Mouse (Mus musculus) heart, embryonic 13.5 days (tissue): Measurements from ENCODE around the gene Utrn. TPM values are rescaled to one million over a fixed set of nuclear protein-coding genes. Genes with fewer than 3 reads are reported as not detected.

Source experiments
- ATAC-seq: fragments of 200-750 bp; cut with Nextera tagmentation; 2 replicates; pipeline ENCODE4 v1.8.0; 2017; ENCODE audit warnings: moderate TSS enrichment; ENCODE audit not compliant: insufficient number of reproducible peaks, low FRiP score, low TSS enrichment; ENCODE audit errors: extremely low read depth
- H3K27ac ChIP-seq: fragments of 300-500 bp; sonication (generic); replicated peaks from 2 replicates; pipeline ENCODE4 v1.5.1; 2015; ENCODE audit warnings: moderate library complexity, mild to moderate bottlenecking, inconsistent platforms
- H3K27me3 ChIP-seq: fragments of 300-500 bp; sonication (generic); replicated peaks from 2 replicates; pipeline ENCODE4 v1.6.1; 2015; ENCODE audit warnings: mild to moderate bottlenecking, inconsistent platforms
- H3K36me3 ChIP-seq: fragments of 300-500 bp; sonication (generic); 2 replicates; pipeline ENCODE4 v1.6.1; 2015; ENCODE audit warnings: mild to moderate bottlenecking, inconsistent platforms
- H3K4me1 ChIP-seq: fragments of 300-500 bp; sonication (generic); 2 replicates; pipeline ENCODE4 v1.6.1; 2015; ENCODE audit warnings: inconsistent platforms
- H3K4me2 ChIP-seq: fragments of 300-500 bp; sonication (generic); 2 replicates; pipeline ENCODE4 v1.6.1; 2015; ENCODE audit warnings: inconsistent platforms, mild to moderate bottlenecking, moderate library complexity
- H3K4me3 ChIP-seq: fragments of 300-500 bp; sonication (generic); 2 replicates; pipeline ENCODE4 v1.5.1; 2015; ENCODE audit warnings: moderate library complexity, mild to moderate bottlenecking, inconsistent platforms
- H3K9ac ChIP-seq: fragments of 300-500 bp; sonication (generic); 2 replicates; pipeline ENCODE4 v1.6.1; 2015; ENCODE audit warnings: inconsistent platforms, mild to moderate bottlenecking, moderate library complexity
- H3K9me3 ChIP-seq: fragments of 300-500 bp; sonication (generic); 2 replicates; pipeline ENCODE4 v1.6.1; 2016; ENCODE audit warnings: inconsistent platforms
- WGBS: fragments of 180-500 bp; shearing (Covaris S2); methylation state at CpG from one replicate; pipeline ENCODE4 v1.1.7; 2015; ENCODE audit warnings: mixed read lengths; 5-methylcytosine and 5-hydroxymethylcytosine counted together
- polyA plus RNA-seq: library from polyadenylated mRNA; unstranded; fragments of >200 nt; fragmentation: Nextera tagmentation; extraction: Ambion mirVana; gene quantifications from 2 replicates; pipeline ENCODE4 v1.2.1, GENCODE M21; 2015

Utrn gene
- polyA plus RNA-seq, 1 experiment from 2014 or later = 55.8 TPM

- Histone ChIP-seq H3K36me3 (peaks cover 6% of the 10 kb centered on the region), H3K27ac (no peak overlapping the region), H3K4me2 (no peak overlapping the region), H3K4me3 (no peak overlapping the region), H3K9ac (no peak overlapping the region), H3K4me1 (0 out of 2 replicates have a peak, but pooled peaks cover 7% of the 10 kb centered on the region), H3K9me3 (no peaks in the 10 kb centered on the region), H3K27me3 (no peaks in the 10 kb centered on the region)
- WGBS = 47% methylated on average over 5 of the region's 5 CpGs
- ATAC-seq = no peak
Observed at GRCm38 (mm10) chr10:12469391-12470057, 399.6 kb downstream of the Utrn start.

DNA sequence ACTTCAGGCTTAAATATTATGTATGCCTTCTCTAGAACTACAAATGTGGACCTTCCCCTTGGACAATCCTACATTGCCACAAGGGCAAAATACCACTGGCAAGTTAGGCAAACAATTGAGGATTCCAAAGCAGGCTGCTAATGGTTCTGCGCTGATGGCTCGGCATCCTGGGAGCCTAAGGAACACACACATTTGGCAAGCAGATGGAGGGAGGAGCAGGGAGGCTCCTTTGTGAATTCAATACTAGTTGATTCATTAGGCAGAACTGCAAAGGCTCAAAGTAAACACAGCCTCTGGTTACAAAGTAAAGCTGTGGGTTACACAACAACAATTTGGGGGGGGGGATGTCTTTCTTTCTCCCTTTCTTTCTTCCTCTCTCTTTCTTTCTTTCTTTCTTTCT lies 401.6 kb downstream of the Utrn start:
- Histone ChIP-seq H3K27me3 (no peaks in the 10 kb centered on the region), H3K4me2 (no peak overlapping the region), H3K9ac (no peak overlapping the region), H3K9me3 (no peaks in the 10 kb centered on the region), H3K4me3 (no peak overlapping the region), H3K36me3 (peaks cover 23% of the 10 kb centered on the region), H3K4me1 (0 out of 2 replicates have a peak, but pooled peaks cover 7% of the 10 kb centered on the region), H3K27ac (no peak overlapping the region)
- ATAC-seq = no peak
- 58% methylated on average over 2 of the region's 2 CpGs for WGBS

GRCm38 (mm10) chr10:12460945-12461344 lies 408.2 kb downstream of the Utrn start:
- no peak overlapping the region for H3K9ac ChIP-seq
- no peak overlapping the region for H3K4me3 ChIP-seq
- H3K4me2 ChIP-seq = no peak overlapping the region
- H3K27me3 ChIP-seq = no peaks in the 10 kb centered on the region
- H3K36me3 ChIP-seq = peaks cover 42% of the 10 kb centered on the region
- no peaks in the 10 kb centered on the region for H3K4me1 ChIP-seq
- no peaks in the 10 kb centered on the region for H3K9me3 ChIP-seq
- ATAC-seq = no peak
- no peak overlapping the region for H3K27ac ChIP-seq

- no peaks in the 10 kb centered on the region for H3K4me1 ChIP-seq
- no peak overlapping the region for H3K4me2 ChIP-seq
- no peak for ATAC-seq
- H3K9ac ChIP-seq = no peak overlapping the region
- no peak overlapping the region for H3K27ac ChIP-seq
- peaks cover 29% of the 10 kb centered on the region for H3K36me3 ChIP-seq
- no peaks in the 10 kb centered on the region for H3K27me3 ChIP-seq
- H3K4me3 ChIP-seq = no peak overlapping the region
- no peaks in the 10 kb centered on the region for H3K9me3 ChIP-seq
- WGBS = 88% methylated on average over 1 of the region's 1 CpGs
Observed at GRCm38 (mm10) chr10:12456867-12457266, 412.3 kb downstream of the Utrn start.

DNA sequence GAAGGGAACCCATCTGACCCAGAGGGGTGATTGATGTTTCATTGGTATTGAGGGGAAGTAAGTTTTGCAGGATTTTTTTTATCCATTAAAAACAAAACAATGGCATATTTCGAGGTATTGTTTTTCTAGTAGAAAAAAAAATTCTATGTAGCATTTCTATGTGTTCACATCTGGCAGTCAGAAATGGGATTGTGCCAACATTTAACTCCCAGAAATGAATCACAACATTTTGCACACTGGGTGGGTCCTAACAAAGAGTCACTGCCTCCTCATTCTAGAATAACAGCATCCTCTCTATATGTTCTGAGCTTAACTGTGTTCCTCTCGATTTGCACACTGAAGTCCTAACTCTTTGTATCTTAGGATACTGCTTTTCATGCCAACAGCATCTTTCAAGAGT lies 416.5 kb downstream of the Utrn start:
- Histone ChIP-seq H3K4me3 (no peak overlapping the region), H3K36me3 (peaks cover 30% of the 10 kb centered on the region), H3K9ac (no peak overlapping the region), H3K4me1 (no peaks in the 10 kb centered on the region), H3K27me3 (no peaks in the 10 kb centered on the region), H3K9me3 (no peaks in the 10 kb centered on the region), H3K27ac (no peak overlapping the region), H3K4me2 (no peak overlapping the region)
- ATAC-seq = no peak
- WGBS = 85% methylated on average over 2 of the region's 2 CpGs

DNA sequence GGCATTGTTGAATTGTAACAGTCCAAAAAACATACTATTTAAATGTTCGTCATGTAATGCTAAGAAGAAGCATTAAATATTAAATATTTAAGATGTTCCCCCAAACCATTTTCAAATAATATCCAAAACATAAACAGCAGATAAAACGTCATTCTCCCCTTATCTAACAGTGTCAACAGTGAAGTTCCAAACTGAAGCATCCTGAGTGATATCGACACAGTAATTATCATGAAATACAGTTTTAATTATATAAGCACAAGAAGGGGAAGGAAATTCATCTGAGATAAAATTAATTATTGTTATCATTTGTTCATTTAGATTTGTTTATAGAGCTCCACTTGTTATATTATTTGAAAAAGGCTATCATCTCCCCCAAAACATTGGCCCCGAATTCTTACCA lies 425.0 kb downstream of the Utrn start:
- 76% methylated on average over 4 of the region's 4 CpGs for WGBS
- H3K27ac ChIP-seq = no peak overlapping the region
- peaks cover 37% of the 10 kb centered on the region for H3K36me3 ChIP-seq
- no peaks in the 10 kb centered on the region for H3K27me3 ChIP-seq
- no peak overlapping the region for H3K4me2 ChIP-seq
- no peak for ATAC-seq
- no peaks in the 10 kb centered on the region for H3K4me1 ChIP-seq
- no peak overlapping the region for H3K9ac ChIP-seq
- H3K9me3 ChIP-seq = no peaks in the 10 kb centered on the region
- H3K4me3 ChIP-seq = no peak overlapping the region

GRCm38 (mm10) chr10:12433161-12433560 lies 436.0 kb downstream of the Utrn start:
- Histone ChIP-seq H3K27me3 (no peaks in the 10 kb centered on the region), H3K27ac (no peak overlapping the region), H3K4me2 (no peak overlapping the region), H3K4me3 (no peak overlapping the region), H3K9ac (no peak overlapping the region), H3K36me3 (peaks cover 11% of the 10 kb centered on the region), H3K9me3 (no peaks in the 10 kb centered on the region), H3K4me1 (peaks cover 19% of the 10 kb centered on the region)
- WGBS = 86% methylated on average over 2 of the region's 2 CpGs
- no peak for ATAC-seq

- Histone ChIP-seq H3K4me1 (peaks cover 25% of the 10 kb centered on the region), H3K27me3 (no peaks in the 10 kb centered on the region), H3K27ac (peak overlapping the region; percentile 79), H3K4me2 (no peak overlapping the region), H3K36me3 (peaks cover 6% of the 10 kb centered on the region; the same call in 1 of the 2 replicates), H3K9me3 (no peaks in the 10 kb centered on the region), H3K9ac (no peak overlapping the region), H3K4me3 (no peak overlapping the region)
- no peak for ATAC-seq
Observed at GRCm38 (mm10) chr10:12430399-12430798, 438.8 kb downstream of the Utrn start.

DNA sequence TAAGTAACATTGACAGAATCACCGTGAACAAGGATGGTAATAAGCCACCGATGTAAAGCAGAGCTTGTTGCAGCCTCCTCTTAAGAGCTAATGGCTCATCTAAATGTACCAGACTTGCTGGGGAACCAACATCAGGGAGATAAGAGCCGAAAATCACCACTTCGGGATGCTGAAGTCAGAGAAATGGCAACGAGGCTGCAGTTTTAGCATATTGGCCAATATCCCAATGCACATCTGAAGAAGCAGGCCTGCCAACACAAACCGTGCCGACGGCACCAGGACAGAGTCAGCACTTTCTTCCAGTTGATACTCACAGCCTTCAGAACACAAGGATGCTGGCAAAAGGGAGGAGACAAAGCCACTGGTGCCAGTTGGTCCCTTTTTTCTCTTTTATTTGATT lies 442.3 kb downstream of the Utrn start:
- no peak for ATAC-seq
- H3K4me3 ChIP-seq = no peak overlapping the region
- H3K27ac ChIP-seq = no peak overlapping the region
- peaks cover 22% of the 10 kb centered on the region for H3K4me1 ChIP-seq
- H3K27me3 ChIP-seq = no peaks in the 10 kb centered on the region
- H3K4me2 ChIP-seq = no peak overlapping the region
- WGBS = 73% methylated on average over 8 of the region's 8 CpGs
- H3K9me3 ChIP-seq = no peaks in the 10 kb centered on the region
- no peak overlapping the region for H3K9ac ChIP-seq
- H3K36me3 ChIP-seq = no peaks in the 10 kb centered on the region

GRCm38 (mm10) chr10:12424944-12425343 lies 444.2 kb downstream of the Utrn start:
- WGBS = 68% methylated on average over 2 of the region's 2 CpGs
- no peak for ATAC-seq

GRCm38 (mm10) chr10:12423994-12424725 lies 445.0 kb downstream of the Utrn start:
- H3K36me3 ChIP-seq = peaks cover 3% of the 10 kb centered on the region; the same call in 1 of the 2 replicates
- WGBS = 88% methylated on average over 7 of the region's 7 CpGs
- no peak for ATAC-seq

More at GRCm38 (mm10) chr10:12424944-12425343, 444.2 kb downstream of the Utrn start:
- H3K36me3 ChIP-seq = no peaks in the 10 kb centered on the region
- H3K9ac ChIP-seq = no peak overlapping the region
- no peak overlapping the region for H3K4me2 ChIP-seq
- no peak overlapping the region for H3K27ac ChIP-seq
- H3K9me3 ChIP-seq = no peaks in the 10 kb centered on the region
- no peak overlapping the region for H3K4me3 ChIP-seq
- H3K4me1 ChIP-seq = peaks cover 15% of the 10 kb centered on the region
- no peaks in the 10 kb centered on the region for H3K27me3 ChIP-seq

GRCm38 (mm10) chr10:12414967-12415366 lies 454.2 kb downstream of the Utrn start:
- H3K4me2 ChIP-seq = no peak overlapping the region
- H3K9ac ChIP-seq = no peak overlapping the region
- H3K27me3 ChIP-seq = no peaks in the 10 kb centered on the region
- peaks cover 15% of the 10 kb centered on the region for H3K4me1 ChIP-seq
- 79% methylated on average over 3 of the region's 3 CpGs for WGBS
- no peak for ATAC-seq
- H3K36me3 ChIP-seq = peaks cover 19% of the 10 kb centered on the region
- no peak overlapping the region for H3K27ac ChIP-seq
- H3K9me3 ChIP-seq = no peaks in the 10 kb centered on the region
- H3K4me3 ChIP-seq = no peak overlapping the region

More at GRCm38 (mm10) chr10:12423994-12424725, 445.0 kb downstream of the Utrn start:
- Histone ChIP-seq H3K4me1 (peaks cover 10% of the 10 kb centered on the region), H3K27me3 (no peaks in the 10 kb centered on the region), H3K4me3 (no peak overlapping the region), H3K4me2 (no peak overlapping the region), H3K27ac (no peak overlapping the region), H3K9ac (no peak overlapping the region), H3K9me3 (no peaks in the 10 kb centered on the region)
